Mouse (Mus musculus) CH12.LX (cell line): ENCODE data around the gene Gab3. TPM values are rescaled to one million over a fixed set of nuclear protein-coding genes. Genes with fewer than 3 reads are reported as not detected.
"Not testable (repeated sequence)": the region's sequence is repeated elsewhere in the genome, so short reads cannot be mapped to it uniquely, and the experiment has no call there.

Source experiments
- DNase-seq: peaks from one replicate; pipeline ENCODE4 v3.0.0-alpha.2; 2013; ENCODE audit errors: extremely low read depth
- H3K27ac ChIP-seq: 2 replicates; pipeline ENCODE4 v1.5.1; 2012; ENCODE audit warnings: low read depth, mild to moderate bottlenecking, control low read depth, moderate library complexity; ENCODE audit not compliant: insufficient read depth
- H3K27me3 ChIP-seq: replicated peaks from 2 replicates; pipeline ENCODE3; 2012; ENCODE audit warnings: inconsistent platforms
- H3K36me3 ChIP-seq, 2 experiments: replicated peaks in 1 of 2; 2 replicates each; pipeline versions ENCODE3 to v1.6.1; 2012; ENCODE audit warnings: inconsistent platforms in 1 of 2, low read length in 1 of 2, mild to moderate bottlenecking in 1 of 2, mixed read lengths in 1 of 2, moderate library complexity in 1 of 2; ENCODE audit not compliant: control insufficient read depth in 1 of 2, insufficient read depth in 1 of 2
- H3K4me1 ChIP-seq, 2 experiments: 2 replicates each; pipeline ENCODE4 v1.6.1; 2012; ENCODE audit warnings: inconsistent platforms in 1 of 2, moderate library complexity in 1 of 2; ENCODE audit not compliant: insufficient read depth in 2 of 2, control insufficient read depth in 1 of 2
- H3K4me2 ChIP-seq: 2 replicates; pipeline ENCODE4 v1.6.1; 2012; ENCODE audit warnings: low read depth, mild to moderate bottlenecking, control low read depth; ENCODE audit not compliant: poor library complexity, insufficient read depth, severe bottlenecking
- H3K4me3 ChIP-seq, 3 experiments: fragments of 150-350 bp in 1 of 3; sonication (generic) in 1 of 3; replicated peaks in 1 of 3; 2 replicates each; pipeline versions ENCODE3 to v1.5.1; 2011 to 2012; ENCODE audit warnings: low read depth in 2 of 3, low read length in 2 of 3, mild to moderate bottlenecking in 2 of 3, moderate library complexity in 2 of 3, control low read depth in 1 of 3, improper control_type of control experiment in 1 of 3, inconsistent platforms in 1 of 3, mixed read lengths in 1 of 3; ENCODE audit not compliant: poor library complexity in 1 of 3
- H3K79me2 ChIP-seq: replicated peaks from 2 replicates; pipeline ENCODE4 v1.6.1; 2012; ENCODE audit warnings: mild to moderate bottlenecking, moderate library complexity; ENCODE audit not compliant: control insufficient read depth, poor library complexity, insufficient read depth, severe bottlenecking; ENCODE audit errors: extremely low read depth
- H3K9ac ChIP-seq: 2 replicates; pipeline ENCODE4 v1.6.1; 2012; ENCODE audit warnings: low read depth, mild to moderate bottlenecking, control low read depth, moderate library complexity; ENCODE audit not compliant: insufficient read depth
- H3K9me3 ChIP-seq: replicated peaks from 2 replicates; pipeline ENCODE3; 2012; ENCODE audit warnings: low read length, inconsistent platforms, mixed read lengths
- BHLHE40 ChIP-seq: IDR thresholded peaks from 2 replicates; pipeline ENCODE4 v1.6.1; 2011; ENCODE audit warnings: mild to moderate bottlenecking, low read depth, low read length, improper control_type of control experiment
- CHD1 ChIP-seq: IDR thresholded peaks from 2 replicates; pipeline ENCODE4 v1.6.1; 2012; ENCODE audit warnings: low read depth, low read length, improper control_type of control experiment, inconsistent platforms
- CTCF ChIP-seq, 2 experiments: IDR thresholded peaks in 1 of 2; conservative IDR thresholded peaks in 1 of 2; 2 replicates each; pipeline ENCODE4 v1.5.1; 2011 to 2012; ENCODE audit warnings: low read depth in 2 of 2, low read length in 2 of 2, improper control_type of control experiment in 1 of 2, inconsistent platforms in 1 of 2, mild to moderate bottlenecking in 1 of 2, moderate library complexity in 1 of 2
- ELF1 ChIP-seq: IDR thresholded peaks from 2 replicates; pipeline ENCODE4 v1.6.1; 2014; ENCODE audit warnings: low read depth, mild to moderate bottlenecking, inconsistent platforms, low read length, improper control_type of control experiment
- EP300 ChIP-seq: IDR thresholded peaks from 2 replicates; pipeline ENCODE4 v1.6.1; 2011; ENCODE audit warnings: low read length, improper control_type of control experiment
- GABPA ChIP-seq: IDR thresholded peaks from 2 replicates; pipeline ENCODE4 v1.6.1; 2012; ENCODE audit warnings: low read depth, low read length, improper control_type of control experiment, inconsistent platforms; ENCODE audit not compliant: insufficient replicate concordance
- JUN ChIP-seq: IDR thresholded peaks from 2 replicates; pipeline ENCODE4 v1.6.1; 2011; ENCODE audit warnings: low read depth, mild to moderate bottlenecking, low read length, improper control_type of control experiment, moderate library complexity; ENCODE audit not compliant: insufficient read depth
- MAFK ChIP-seq: IDR thresholded peaks from 2 replicates; pipeline ENCODE4 v1.6.1; 2011; ENCODE audit warnings: low read length, improper control_type of control experiment; ENCODE audit not compliant: insufficient replicate concordance
- MAZ ChIP-seq: IDR thresholded peaks from 2 replicates; pipeline ENCODE4 v1.6.1; 2012; ENCODE audit warnings: low read depth, mild to moderate bottlenecking, inconsistent platforms, low read length, improper control_type of control experiment, moderate library complexity
- MEF2A ChIP-seq: IDR thresholded peaks from 2 replicates; pipeline ENCODE4 v1.6.1; 2014; ENCODE audit warnings: low read depth, mild to moderate bottlenecking, inconsistent platforms, low read length, improper control_type of control experiment, borderline replicate concordance
- MXI1 ChIP-seq: IDR thresholded peaks from 2 replicates; pipeline ENCODE4 v1.6.1; 2011; ENCODE audit warnings: mild to moderate bottlenecking, low read depth, low read length, improper control_type of control experiment
- MYC ChIP-seq: IDR thresholded peaks from 2 replicates; pipeline ENCODE4 v1.6.1; 2011; ENCODE audit warnings: low read depth, mild to moderate bottlenecking, improper control_type of control experiment, low read length
- PAX5 ChIP-seq: IDR thresholded peaks from 2 replicates; pipeline ENCODE4 v1.6.1; 2012; ENCODE audit warnings: low read length, inconsistent platforms, mixed read lengths
- POLR2A ChIP-seq: IDR thresholded peaks from 2 replicates; pipeline ENCODE4 v1.6.1; 2011; ENCODE audit warnings: low read depth, mild to moderate bottlenecking, improper control_type of control experiment, low read length
- POLR2AphosphoS2 ChIP-seq: IDR thresholded peaks from 2 replicates; pipeline ENCODE4 v1.6.1; 2011; ENCODE audit warnings: low read depth, low read length, improper control_type of control experiment
- SIN3A ChIP-seq: IDR thresholded peaks from 2 replicates; pipeline ENCODE4 v1.6.1; 2012; ENCODE audit warnings: low read length, improper control_type of control experiment, inconsistent platforms
- SMC3 ChIP-seq: IDR thresholded peaks from 2 replicates; pipeline ENCODE4 v1.6.1; 2011; ENCODE audit warnings: low read depth, low read length, improper control_type of control experiment
- TBP ChIP-seq: conservative IDR thresholded peaks from 2 replicates; pipeline ENCODE4 v1.6.1; 2011; ENCODE audit warnings: low read depth, low read length, improper control_type of control experiment
- TCF12 ChIP-seq: IDR thresholded peaks from 2 replicates; pipeline ENCODE4 v1.6.1; 2014; ENCODE audit warnings: low read depth, mild to moderate bottlenecking, inconsistent platforms, low read length, improper control_type of control experiment
- UBTF ChIP-seq: IDR thresholded peaks from 2 replicates; pipeline ENCODE4 v1.6.1; 2012; ENCODE audit warnings: low read depth, mild to moderate bottlenecking, inconsistent platforms, low read length, improper control_type of control experiment, moderate library complexity
- USF2 ChIP-seq: conservative IDR thresholded peaks from 2 replicates; pipeline ENCODE4 v1.6.1; 2011; ENCODE audit warnings: low read depth, low read length, improper control_type of control experiment
- ZC3H11A ChIP-seq: IDR thresholded peaks from 2 replicates; pipeline ENCODE4 v1.6.1; 2012; ENCODE audit warnings: low read depth, mild to moderate bottlenecking, inconsistent platforms, low read length, improper control_type of control experiment
- ZKSCAN1 ChIP-seq: IDR thresholded peaks from 2 replicates; pipeline ENCODE4 v1.6.1; 2012; ENCODE audit warnings: low read depth, inconsistent platforms, low read length, improper control_type of control experiment, borderline replicate concordance
- ZMIZ1 ChIP-seq: IDR thresholded peaks from 2 replicates; pipeline ENCODE4 v1.6.1; 2012; ENCODE audit warnings: low read depth, mild to moderate bottlenecking, inconsistent platforms, low read length, improper control_type of control experiment
- ZNF384 ChIP-seq: IDR thresholded peaks from 2 replicates; pipeline ENCODE4 v1.6.1; 2012; ENCODE audit warnings: low read depth, low read length, improper control_type of control experiment, inconsistent platforms
- dilution Hi-C: fragments of 300-500 bp; cut with MboI; formaldehyde crosslinking; loops from 2 replicates; pipeline ENCODE4 v1.14.3; 2020; ENCODE audit warnings: low sequenced_read_pairs; ENCODE audit not compliant: extremely low pct_unique_long_range_greater_than_20kb, extremely low pct_ligation_motif_present
- in situ Hi-C: fragments of 300-500 bp; cut with MboI; formaldehyde crosslinking; loops from 3 replicates; pipeline ENCODE4 v1.14.3; 2019; ENCODE audit warnings: low sequenced_read_pairs, low pct_ligation_motif_present, low pct_unique_long_range_greater_than_20kb, mixed read lengths
- polyA plus RNA-seq: library from polyadenylated mRNA; unstranded; fragments of >175 nt; gene quantifications from 2 replicates; pipeline ENCODE4 v1.2.1, GENCODE M21; 2012; ENCODE audit warnings: low read depth; ENCODE audit not compliant: insufficient read length
- total RNA-seq, 2 experiments: library from RNA; depleted of rRNA; stranded (reverse); fragments of 300-350 nt in 1 of 2; fragments of >200 nt in 1 of 2; gene quantifications; 2 replicates each; pipeline ENCODE4 v1.2.3; 2012 to 2014

Gene Gab3
- total and polyA plus RNA-seq, 3 experiments = 0.21 to 0.64 (median 0.42) TPM

DNA sequence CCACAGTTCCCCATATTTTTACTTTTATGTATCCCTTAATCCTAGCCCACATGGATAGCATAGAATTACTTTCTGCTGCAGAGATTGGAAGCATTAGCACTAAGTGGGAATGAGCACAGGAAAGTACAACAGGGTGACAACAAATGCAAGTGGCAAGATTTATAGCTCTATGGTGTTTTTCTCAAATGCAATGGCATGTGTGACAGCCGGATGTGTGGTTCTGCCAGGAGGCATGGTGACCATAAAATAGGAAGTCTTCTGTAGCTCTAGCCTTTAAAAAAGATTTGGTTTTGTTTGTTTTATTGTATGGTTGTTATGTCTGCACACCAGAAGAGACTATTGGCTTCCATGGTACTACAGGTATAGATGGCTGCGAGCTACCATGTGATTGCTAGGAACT, 50.1 kb downstream of the Gab3 start:
- no peak overlapping the region for H3K9ac ChIP-seq
- H3K79me2 ChIP-seq = no peaks in the 10 kb centered on the region
- H3K4me3 ChIP-seq = no peak overlapping the region
- H3K9me3 ChIP-seq = no peaks in the 10 kb centered on the region
- dilution Hi-C loops = no loop called here
- no peaks in the 10 kb centered on the region for H3K4me1 ChIP-seq
- no peaks in the 10 kb centered on the region for H3K36me3 ChIP-seq
- no peak overlapping the region for H3K27ac ChIP-seq
- no peak for DNase-seq
- TF ChIP-seq JUN (no peak), ZNF384 (no peak), USF2 (no peak), SMC3 (no peak), MXI1 (no peak), ZC3H11A (no peak), MAZ (no peak), ZKSCAN1 (no peak), TCF12 (no peak)
- no peak overlapping the region for H3K4me2 ChIP-seq
- in situ Hi-C loops = no loop called here
- H3K27me3 ChIP-seq = no peaks in the 10 kb centered on the region

- DNase-seq, H3K36me3 ChIP-seq, H3K79me2 ChIP-seq, H3K27ac ChIP-seq, H3K4me1 ChIP-seq, H3K27me3 ChIP-seq, H3K9me3 ChIP-seq, dilution Hi-C loops, H3K9ac ChIP-seq, H3K4me3 ChIP-seq, in situ Hi-C loops, H3K4me2 ChIP-seq: not testable (repeated sequence)
Observed at GRCm38 (mm10) chrX:75034054-75034453, 51.2 kb downstream of the Gab3 start.

GRCm38 (mm10) chrX:74983734-74984133, 101.5 kb downstream of the Gab3 start:
- dilution Hi-C loops = no loop called here
- Histone ChIP-seq H3K27ac (no peak overlapping the region), H3K79me2 (no peaks in the 10 kb centered on the region), H3K27me3 (no peaks in the 10 kb centered on the region), H3K9me3 (no peaks in the 10 kb centered on the region), H3K9ac (no peak overlapping the region), H3K4me2 (no peak overlapping the region), H3K4me1 (no peaks in the 10 kb centered on the region), H3K4me3 (no peak overlapping the region), H3K36me3 (no peaks in the 10 kb centered on the region)
- DNase-seq = no peak
- no peak for TF ChIP-seq ZMIZ1
- no peak for TF ChIP-seq MYC
- TF ChIP-seq CTCF (conservative IDR thresholded peaks at IDR 0.05 in 1 of 2, IDR thresholded peaks at IDR 0.05 in 1 of 2; ENCODE audit: low read depth in 2 of 2, low read length in 2 of 2) = no peak
- TF ChIP-seq TBP = no peak
- no peak for TF ChIP-seq BHLHE40
- TF ChIP-seq MEF2A = no peak
- no peak for TF ChIP-seq GABPA
- no peak for TF ChIP-seq UBTF
- no peak for TF ChIP-seq POLR2AphosphoS2
- no peak for TF ChIP-seq POLR2A
- no peak for TF ChIP-seq USF2
- no peak for TF ChIP-seq MAFK
- TF ChIP-seq ELF1 = no peak
- TF ChIP-seq CHD1 = no peak
- no peak for TF ChIP-seq SIN3A
- no peak for TF ChIP-seq PAX5
- TF ChIP-seq EP300 = no peak
- no peak for TF ChIP-seq MXI1
- in situ Hi-C loops = no loop called here
